Mouse (Mus musculus) heart, embryonic 10.5 days (tissue): Measurements from ENCODE around the gene Gpr146. TPM values are rescaled to one million over a fixed set of nuclear protein-coding genes. Genes with fewer than 3 reads are reported as not detected.
A peak's percentile ranks its signal among the peaks of the same experiment; 100 is the strongest.

ENCODE experiments used
- DNase-seq: peaks from one replicate; pipeline ENCODE4 v3.0.0-alpha.2; 2017; ENCODE audit warnings: low spot score
- H3K27ac ChIP-seq: fragments of 300-500 bp; sonication (generic); 2 replicates; pipeline ENCODE4 v1.5.1; 2016; ENCODE audit warnings: mild to moderate bottlenecking
- H3K27me3 ChIP-seq: fragments of 300-500 bp; sonication (generic); 2 replicates; pipeline ENCODE4 v1.6.1; 2016; ENCODE audit warnings: mild to moderate bottlenecking; ENCODE audit not compliant: poor library complexity, insufficient read depth, severe bottlenecking
- H3K36me3 ChIP-seq: fragments of 300-500 bp; sonication (generic); 2 replicates; pipeline ENCODE4 v1.6.1; 2016; ENCODE audit warnings: mild to moderate bottlenecking, moderate library complexity
- H3K4me1 ChIP-seq: fragments of 300-500 bp; sonication (generic); 2 replicates; pipeline ENCODE4 v1.6.1; 2016; ENCODE audit warnings: mild to moderate bottlenecking
- H3K4me3 ChIP-seq: fragments of 300-500 bp; sonication (generic); 2 replicates; pipeline ENCODE4 v1.5.1; 2016; ENCODE audit warnings: mild to moderate bottlenecking, moderate library complexity
- H3K9me3 ChIP-seq: fragments of 300-500 bp; sonication (generic); 2 replicates; pipeline ENCODE4 v1.6.1; 2016; ENCODE audit warnings: mild to moderate bottlenecking, moderate library complexity
- WGBS: fragments of 180-500 bp; shearing (Covaris S2); methylation state at CpG from one replicate; pipeline ENCODE4 v1.1.7; 2016; 5-methylcytosine and 5-hydroxymethylcytosine counted together
- polyA plus RNA-seq: library from polyadenylated mRNA; unstranded; fragments of >200 nt; fragmentation: Nextera tagmentation; extraction: Ambion mirVana; gene quantifications from 2 replicates; pipeline ENCODE4 v1.2.1, GENCODE M21; 2016

Gpr146 gene
- polyA plus RNA-seq, 1 experiment from 2014 or later, result 5.6 TPM

DNA sequence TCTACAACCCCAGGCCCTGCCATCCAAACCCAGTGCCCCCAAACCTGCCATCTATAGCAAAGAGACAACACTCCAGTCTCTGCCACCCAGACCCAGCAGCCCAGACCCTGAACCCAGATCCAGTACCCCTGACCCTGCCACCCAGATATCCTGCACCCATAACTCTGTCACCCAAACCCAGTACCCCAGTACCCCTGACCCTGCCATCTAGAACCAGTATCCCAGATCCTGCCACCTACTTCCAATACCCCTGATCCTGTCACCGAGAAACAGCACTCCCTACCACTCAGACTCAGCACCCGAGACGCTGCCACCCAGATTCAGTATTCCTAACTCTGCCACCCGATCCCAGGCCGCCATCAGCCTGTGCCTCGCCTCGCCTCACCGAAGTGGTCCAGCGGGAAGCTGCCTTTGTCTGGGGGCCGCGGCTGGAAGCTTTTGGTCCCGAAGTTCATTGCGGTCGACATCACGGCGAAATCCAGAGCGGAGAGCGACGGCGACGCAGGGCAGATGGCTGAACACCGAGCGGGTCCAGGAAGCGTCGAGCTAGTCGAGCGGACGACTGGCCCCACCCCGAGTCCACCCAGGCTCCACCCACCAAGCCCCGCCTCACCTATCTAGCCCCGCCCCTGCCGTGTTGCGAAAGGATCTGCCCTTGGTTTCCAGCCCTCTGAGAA, 32.7 kb upstream of the Gpr146 start:
- peak overlapping the region; percentile 92 for H3K27ac ChIP-seq
- WGBS, result under 1% methylated on average over 33 of the region's 33 CpGs
- peaks cover 32% of the 10 kb centered on the region for H3K4me1 ChIP-seq
- DNase-seq, result peak; percentile 97
- H3K9me3 ChIP-seq, result no peaks in the 10 kb centered on the region
- peak overlapping the region; percentile 90 for H3K4me3 ChIP-seq
- H3K36me3 ChIP-seq, result peaks cover 28% of the 10 kb centered on the region
- peaks cover 34% of the 10 kb centered on the region for H3K27me3 ChIP-seq

DNA sequence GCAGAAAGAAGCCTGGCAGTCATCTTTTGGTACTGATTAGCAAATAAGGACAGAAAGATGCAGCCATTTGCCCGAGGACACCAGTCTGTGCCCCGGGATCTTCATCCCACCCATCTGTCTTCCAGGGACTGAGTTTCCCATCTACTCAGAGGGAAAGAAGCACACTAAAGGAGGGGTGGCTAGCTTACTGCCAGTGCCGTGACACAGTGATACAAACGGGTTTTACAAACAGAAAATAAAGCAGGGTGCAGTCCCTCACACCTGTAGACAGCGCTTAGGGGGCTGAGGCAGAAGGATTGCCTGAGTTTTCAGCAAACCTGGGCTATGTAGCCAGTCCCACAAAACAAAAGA, 32.2 kb upstream of the Gpr146 start:
- peaks cover 23% of the 10 kb centered on the region for H3K36me3 ChIP-seq
- WGBS, result 10% methylated on average over 5 of the region's 5 CpGs
- H3K4me3 ChIP-seq, result peak overlapping the region; percentile 90
- H3K27ac ChIP-seq, result peak overlapping the region; percentile 92
- H3K9me3 ChIP-seq, result no peaks in the 10 kb centered on the region
- no peak for DNase-seq
- H3K4me1 ChIP-seq, result peaks cover 27% of the 10 kb centered on the region
- peaks cover 39% of the 10 kb centered on the region for H3K27me3 ChIP-seq

DNA sequence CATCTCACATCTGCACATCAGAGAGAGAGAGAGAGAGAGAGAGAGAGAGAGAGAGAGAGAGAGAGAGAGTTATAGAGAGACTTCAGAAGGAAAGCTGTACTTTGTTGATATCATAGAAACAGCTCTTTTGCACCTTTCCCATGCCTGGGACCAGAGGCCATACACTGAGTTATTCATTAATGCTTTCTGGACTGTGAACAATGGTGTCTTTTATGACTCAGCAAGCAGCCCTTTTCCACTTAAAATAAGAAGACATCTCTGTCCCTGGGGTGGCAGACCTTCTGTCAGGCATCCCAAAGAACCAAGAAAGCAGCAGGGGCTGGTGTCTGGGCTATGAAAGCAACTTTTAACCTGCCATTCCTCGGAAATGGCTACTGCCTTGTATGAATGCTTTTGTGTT, 30.3 kb upstream of the Gpr146 start:
- Histone ChIP-seq H3K36me3 (peaks cover 7% of the 10 kb centered on the region), H3K9me3 (no peaks in the 10 kb centered on the region), H3K4me1 (peaks cover 36% of the 10 kb centered on the region), H3K27me3 (peaks cover 55% of the 10 kb centered on the region), H3K27ac (no peak overlapping the region), H3K4me3 (no peak overlapping the region)
- 51% methylated on average over 1 of the region's 1 CpGs for WGBS
- no peak for DNase-seq

DNA sequence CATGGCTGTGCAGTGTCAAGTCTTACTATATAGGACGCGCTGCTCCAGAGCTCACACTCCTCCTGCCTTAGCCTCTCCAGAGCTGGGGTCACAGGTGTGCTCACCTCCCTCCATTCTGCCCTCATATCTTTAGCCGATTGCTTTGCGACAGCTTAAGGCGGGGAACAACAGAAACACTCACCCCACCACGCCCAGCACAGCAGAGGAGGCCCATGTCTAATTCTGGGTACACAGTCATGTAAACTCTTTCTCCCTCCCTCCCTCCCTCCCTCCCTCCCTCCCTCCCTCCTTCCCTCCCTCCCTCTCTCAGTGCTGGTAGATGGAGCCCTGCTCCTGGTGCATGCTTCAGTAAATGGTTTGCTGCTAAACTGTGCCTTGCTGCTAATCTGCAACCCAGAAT, 27.8 kb upstream of the Gpr146 start:
- WGBS, result 72% methylated on average over 6 of the region's 6 CpGs
- Histone ChIP-seq H3K27ac (no peak overlapping the region), H3K36me3 (no peaks in the 10 kb centered on the region), H3K27me3 (peaks cover 67% of the 10 kb centered on the region), H3K4me3 (no peak overlapping the region), H3K4me1 (peaks cover 26% of the 10 kb centered on the region), H3K9me3 (no peaks in the 10 kb centered on the region)
- DNase-seq, result no peak

DNA sequence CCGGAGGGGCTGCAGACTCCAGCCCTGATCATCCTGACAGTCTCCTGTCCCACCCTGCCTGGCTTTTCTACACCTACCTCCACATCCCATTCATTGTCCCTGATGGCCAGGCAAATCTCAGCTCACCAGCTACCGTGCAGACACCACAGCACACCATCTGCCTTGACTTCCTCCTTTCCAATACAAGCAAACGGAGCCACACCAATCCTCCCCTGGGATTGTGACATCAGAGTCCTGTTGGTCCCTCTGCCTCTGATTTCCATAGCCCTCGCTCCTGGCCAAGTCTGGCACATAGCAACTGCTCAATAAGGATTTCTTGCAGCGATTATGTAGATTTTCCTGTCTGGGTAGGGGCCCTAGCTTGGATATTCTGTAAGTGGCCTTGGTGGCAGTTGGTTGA, 26.4 kb upstream of the Gpr146 start, which contains the start of gene Cox19:
Cox19 (minus strand) TSS at position 285 of the 400 bp plus-strand sequence.
- DNase-seq, result no peak
- peaks cover 19% of the 10 kb centered on the region for H3K4me1 ChIP-seq
- no peaks in the 10 kb centered on the region for H3K9me3 ChIP-seq
- H3K27me3 ChIP-seq, result peaks cover 75% of the 10 kb centered on the region
- no peak within 1 kb of the TSS for H3K4me3 ChIP-seq
- 0 out of 2 replicates have a peak within 1 kb of the TSS, but pooled peaks have one; percentile 6 for H3K27ac ChIP-seq
- no peaks in the 10 kb centered on the region for H3K36me3 ChIP-seq
- 41% methylated on average over 5 of the region's 5 CpGs for WGBS

DNA sequence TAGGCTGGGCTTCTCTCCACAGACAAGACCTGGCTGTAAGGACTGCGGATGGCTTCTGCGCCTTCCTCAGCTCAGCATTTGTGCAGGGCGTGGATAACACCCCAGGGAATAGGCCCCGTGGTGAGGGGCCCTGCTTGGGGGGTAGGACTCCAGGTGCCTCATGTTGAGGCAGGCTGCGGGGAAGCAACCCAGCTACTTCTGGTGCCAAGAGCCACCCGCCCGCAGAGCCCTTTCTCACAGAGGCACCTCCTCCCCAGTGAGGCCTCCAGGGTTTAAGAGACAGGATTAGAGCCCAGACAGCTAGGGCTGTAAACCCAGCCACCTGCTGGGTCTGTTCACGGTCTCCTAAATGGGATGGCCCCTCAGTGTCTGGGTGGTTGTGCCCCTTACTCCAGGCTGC, 25.9 kb upstream of the Gpr146 start:
- 29% methylated on average over 8 of the region's 8 CpGs for WGBS
- H3K27ac ChIP-seq, result 0 out of 2 replicates have a peak overlapping the region, but pooled peaks have one; percentile 6
- peaks cover 17% of the 10 kb centered on the region for H3K4me1 ChIP-seq
- no peak for DNase-seq
- no peaks in the 10 kb centered on the region for H3K9me3 ChIP-seq
- H3K4me3 ChIP-seq, result no peak overlapping the region
- H3K27me3 ChIP-seq, result peaks cover 75% of the 10 kb centered on the region
- no peaks in the 10 kb centered on the region for H3K36me3 ChIP-seq

DNA sequence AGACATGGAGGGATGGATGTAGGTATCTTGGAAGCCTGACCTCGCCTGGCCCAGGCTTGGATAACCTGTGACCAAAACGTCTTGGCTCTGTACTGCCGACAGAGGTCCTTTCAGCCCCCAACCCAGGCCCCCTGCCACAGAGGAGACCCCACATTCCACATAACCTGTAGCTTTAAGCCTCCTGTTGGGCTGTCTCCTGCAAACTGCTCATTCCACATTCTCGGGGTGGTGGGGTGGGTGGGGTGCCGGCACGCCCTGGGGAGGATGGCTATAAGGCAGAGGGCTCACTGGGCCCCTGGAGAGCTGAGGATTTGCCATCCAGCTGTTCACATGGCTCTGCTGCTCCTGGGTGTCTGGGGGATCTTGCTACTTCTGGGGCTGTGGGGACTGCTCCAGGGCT, 25.2 kb upstream of the Gpr146 start, which contains the start of gene Cyp2w1:
Cyp2w1 (plus strand) TSS at position 301 of the 400 bp plus-strand sequence.
- H3K4me3 ChIP-seq, result no peak within 1 kb of the TSS
- H3K4me1 ChIP-seq, result peaks cover 22% of the 10 kb centered on the region
- H3K36me3 ChIP-seq, result no peaks in the 10 kb centered on the region
- H3K27me3 ChIP-seq, result peaks cover 76% of the 10 kb centered on the region
- no peak for DNase-seq
- no peaks in the 10 kb centered on the region for H3K9me3 ChIP-seq
- 61% methylated on average over 6 of the region's 6 CpGs for WGBS
- 0 out of 2 replicates have a peak within 1 kb of the TSS, but pooled peaks have one; percentile 6 for H3K27ac ChIP-seq

DNA sequence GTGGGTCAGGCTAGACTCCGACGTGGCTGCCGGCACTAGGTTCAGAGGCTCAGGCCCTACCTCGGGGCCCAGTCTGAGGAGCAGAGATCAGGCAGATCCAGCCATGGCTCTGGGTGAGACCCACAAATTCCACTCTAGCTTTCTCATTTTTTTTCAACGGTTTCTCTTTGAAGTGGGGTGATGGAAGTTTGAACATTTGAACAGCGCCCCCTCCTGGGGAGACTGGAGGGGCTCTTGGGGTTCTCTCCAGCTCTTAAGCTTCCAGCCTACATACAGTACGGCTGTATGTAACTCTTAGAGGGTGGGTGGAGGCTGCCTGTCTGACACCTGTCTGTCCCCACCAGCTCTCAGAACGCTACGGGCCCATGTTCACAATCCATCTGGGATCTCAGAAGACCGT, 24.0 kb upstream of the Gpr146 start:
- DNase-seq, result no peak
- Histone ChIP-seq H3K9me3 (no peaks in the 10 kb centered on the region), H3K4me3 (no peak overlapping the region), H3K27me3 (peaks cover 69% of the 10 kb centered on the region), H3K27ac (no peak overlapping the region), H3K4me1 (peaks cover 25% of the 10 kb centered on the region), H3K36me3 (no peaks in the 10 kb centered on the region)
- WGBS, result 57% methylated on average over 10 of the region's 10 CpGs

DNA sequence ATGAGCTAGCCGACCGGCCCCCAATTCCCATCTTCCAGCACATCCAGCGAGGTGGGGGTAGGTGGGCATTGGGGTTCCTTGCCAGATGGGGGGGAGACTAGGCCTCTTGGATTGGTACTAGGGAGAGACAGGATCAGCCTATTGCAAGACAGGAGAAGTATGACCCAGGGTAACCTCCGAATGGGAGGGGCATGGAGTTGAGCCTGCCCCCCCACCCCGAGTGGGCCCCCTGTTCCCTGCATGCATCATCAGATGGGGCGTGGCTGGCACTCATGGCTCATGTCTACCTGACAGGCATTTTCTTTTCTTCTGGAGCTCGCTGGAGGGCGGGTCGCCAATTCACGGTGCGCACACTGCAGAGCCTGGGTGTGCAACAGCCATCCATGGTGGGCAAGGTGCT, 23.6 kb upstream of the Gpr146 start:
- peaks cover 64% of the 10 kb centered on the region for H3K27me3 ChIP-seq
- 82% methylated on average over 11 of the region's 11 CpGs for WGBS
- no peak overlapping the region for H3K27ac ChIP-seq
- H3K36me3 ChIP-seq, result no peaks in the 10 kb centered on the region
- H3K9me3 ChIP-seq, result no peaks in the 10 kb centered on the region
- no peak for DNase-seq
- peaks cover 30% of the 10 kb centered on the region for H3K4me1 ChIP-seq
- H3K4me3 ChIP-seq, result no peak overlapping the region

DNA sequence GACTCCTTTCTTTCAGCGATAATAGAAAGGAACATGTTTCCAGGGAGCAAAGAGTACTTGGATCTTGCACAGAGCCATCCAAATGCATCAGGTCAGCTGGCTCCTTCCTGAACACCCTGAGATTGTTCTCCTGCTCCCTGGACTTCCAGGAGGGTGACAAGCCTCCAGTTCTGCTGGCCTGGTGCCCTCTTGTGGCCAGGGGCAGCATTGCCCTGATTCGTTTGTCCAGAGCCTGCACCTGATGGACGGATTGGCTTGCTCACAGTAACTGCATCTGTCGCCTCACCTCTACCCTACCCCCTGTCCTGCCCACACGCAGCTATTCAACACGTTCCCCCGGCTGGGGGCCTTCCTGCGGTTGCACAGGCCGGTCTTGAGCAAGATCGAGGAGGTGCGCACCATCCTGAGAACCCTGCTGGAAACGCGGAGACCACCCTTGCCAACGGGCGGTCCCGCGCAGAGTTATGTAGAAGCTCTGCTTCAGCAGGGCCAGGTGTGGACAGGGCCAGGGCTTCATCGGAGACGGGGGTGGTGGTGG, 22.2 kb upstream of the Gpr146 start:
- Histone ChIP-seq H3K36me3 (no peaks in the 10 kb centered on the region), H3K27me3 (peaks cover 53% of the 10 kb centered on the region), H3K27ac (no peak overlapping the region), H3K4me1 (peaks cover 33% of the 10 kb centered on the region), H3K9me3 (no peaks in the 10 kb centered on the region), H3K4me3 (no peak overlapping the region)
- peak; percentile 87 for DNase-seq
- 36% methylated on average over 19 of the region's 19 CpGs for WGBS

DNA sequence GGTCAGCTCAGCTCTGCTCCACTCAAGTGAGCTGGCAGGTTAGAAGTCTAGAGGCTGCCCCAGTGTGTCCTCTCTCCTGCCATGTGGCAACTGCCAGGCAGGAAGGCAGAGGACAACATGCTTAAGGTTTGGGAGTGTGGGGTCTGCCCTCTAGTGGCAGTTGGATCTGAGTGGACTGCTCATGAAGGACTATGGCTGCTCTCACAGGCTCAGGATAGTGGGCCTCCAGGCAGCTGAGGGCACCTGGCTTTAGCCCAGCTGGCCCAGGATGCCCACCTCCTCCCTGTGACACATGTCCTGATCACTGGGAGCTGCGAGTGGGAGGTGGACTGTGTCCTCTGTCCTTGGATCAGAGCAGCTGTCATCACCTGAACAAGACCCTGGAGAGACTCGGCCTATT, 18.8 kb upstream of the Gpr146 start:
- Histone ChIP-seq H3K27me3 (peaks cover 47% of the 10 kb centered on the region), H3K27ac (no peak overlapping the region), H3K36me3 (0 out of 2 replicates have a peak, but pooled peaks cover 6% of the 10 kb centered on the region), H3K9me3 (no peaks in the 10 kb centered on the region), H3K4me1 (peaks cover 19% of the 10 kb centered on the region), H3K4me3 (no peak overlapping the region)
- 28% methylated on average over 2 of the region's 2 CpGs for WGBS
- peak; percentile 78 for DNase-seq

DNA sequence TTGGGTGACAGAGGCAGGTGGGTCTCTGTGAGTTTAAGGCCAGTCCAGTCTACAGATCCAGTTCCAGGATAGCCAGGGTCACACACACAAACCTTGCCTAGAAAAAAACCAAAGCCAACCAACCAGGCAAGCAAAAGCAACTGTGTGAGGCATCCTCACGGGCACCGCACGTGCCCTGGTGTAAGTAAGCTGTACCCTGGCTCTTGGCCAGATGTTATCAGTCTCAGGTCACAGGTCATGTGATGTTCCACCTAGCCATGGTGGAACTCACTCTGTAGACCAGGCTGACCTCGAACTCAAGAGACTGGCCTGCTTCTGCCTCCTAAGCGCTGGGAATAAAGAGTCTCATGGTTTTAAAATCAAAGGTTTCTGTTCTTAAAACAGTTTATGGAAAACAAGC, 18.3 kb upstream of the Gpr146 start:
- DNase-seq, result no peak
- Histone ChIP-seq H3K27ac (no peak overlapping the region), H3K27me3 (peaks cover 44% of the 10 kb centered on the region), H3K4me1 (peaks cover 24% of the 10 kb centered on the region), H3K36me3 (0 out of 2 replicates have a peak, but pooled peaks cover 6% of the 10 kb centered on the region), H3K4me3 (no peak overlapping the region), H3K9me3 (no peaks in the 10 kb centered on the region)
- WGBS, result 92% methylated on average over 5 of the region's 5 CpGs

DNA sequence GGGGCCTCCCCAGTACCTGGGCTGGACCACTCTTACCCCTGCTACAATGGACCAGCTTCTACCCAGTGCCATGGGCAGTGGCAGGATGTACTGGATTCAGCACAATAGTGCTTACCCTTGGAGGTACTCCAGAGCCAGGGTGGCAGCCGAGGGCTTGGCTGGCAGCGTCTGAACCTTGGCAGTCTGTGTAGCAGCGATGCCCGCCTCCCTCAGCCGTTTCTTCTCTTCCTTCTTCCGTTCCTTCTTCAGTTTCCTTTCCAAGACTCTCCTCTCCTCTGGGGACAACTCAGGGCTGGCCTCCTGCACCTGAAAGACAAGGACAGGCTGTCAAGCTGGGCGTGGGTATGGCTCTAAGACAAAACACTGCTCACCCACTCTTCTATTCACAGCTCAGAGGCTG, 13.6 kb upstream of the Gpr146 start:
- DNase-seq, result no peak
- peaks cover 32% of the 10 kb centered on the region; the same call in 1 of the 2 replicates for H3K27me3 ChIP-seq

More for the DNA sequence above, 13.6 kb upstream of the Gpr146 start:
- H3K4me3 ChIP-seq, result 0 out of 2 replicates have a peak overlapping the region, but pooled peaks have one; percentile 12
- H3K36me3 ChIP-seq, result 0 out of 2 replicates have a peak, but pooled peaks cover 6% of the 10 kb centered on the region
- 69% methylated on average over 7 of the region's 7 CpGs for WGBS
- H3K4me1 ChIP-seq, result peaks cover 29% of the 10 kb centered on the region
- no peaks in the 10 kb centered on the region for H3K9me3 ChIP-seq
- H3K27ac ChIP-seq, result peak overlapping the region; percentile 75; the same call in 1 of the 2 replicates
